Mouse (Mus musculus) myocyte (in vitro differentiated cells): ENCODE measurements at regions not wholly inside any gene's neighbourhood (a gene's known extent, or its start where the extent isn't known, plus 50 kb on each side); places are given as distances from the start of the nearest gene placed in this dataset.

Experiments
- CEBPB ChIP-seq: IDR thresholded peaks from 2 replicates; pipeline ENCODE4 v1.6.1; 2011; ENCODE audit warnings: mild to moderate bottlenecking, moderate library complexity; ENCODE audit not compliant: poor library complexity, insufficient read depth, severe bottlenecking
- E2F4 ChIP-seq: IDR thresholded peaks from one replicate; pipeline ENCODE4 v1.6.1; 2011; ENCODE audit warnings: mild to moderate bottlenecking, control low read depth, moderate library complexity; ENCODE audit not compliant: insufficient read depth
- MYOG ChIP-seq, 3 experiments: IDR thresholded peaks; one replicate each; pipeline ENCODE4 v1.6.1; 2011; ENCODE audit warnings: control low read depth in 2 of 3, low read depth in 2 of 3, mild to moderate bottlenecking in 2 of 3; ENCODE audit not compliant: insufficient read length in 2 of 3, control insufficient read depth in 1 of 3, insufficient read depth in 1 of 3
- POLR2A ChIP-seq: IDR thresholded peaks from one replicate; pipeline ENCODE4 v1.6.1; 2011; ENCODE audit warnings: low read depth, mild to moderate bottlenecking, control low read depth, moderate library complexity; ENCODE audit not compliant: insufficient read length
- POLR2AphosphoS2 ChIP-seq: IDR thresholded peaks from one replicate; pipeline ENCODE4 v1.6.1; 2011; ENCODE audit warnings: low read depth, control low read depth; ENCODE audit not compliant: insufficient read length
- REST ChIP-seq: IDR thresholded peaks from one replicate; pipeline ENCODE4 v1.6.1; 2011; ENCODE audit warnings: mild to moderate bottlenecking, control low read depth, moderate library complexity; ENCODE audit not compliant: insufficient read depth, insufficient read length

DNA sequence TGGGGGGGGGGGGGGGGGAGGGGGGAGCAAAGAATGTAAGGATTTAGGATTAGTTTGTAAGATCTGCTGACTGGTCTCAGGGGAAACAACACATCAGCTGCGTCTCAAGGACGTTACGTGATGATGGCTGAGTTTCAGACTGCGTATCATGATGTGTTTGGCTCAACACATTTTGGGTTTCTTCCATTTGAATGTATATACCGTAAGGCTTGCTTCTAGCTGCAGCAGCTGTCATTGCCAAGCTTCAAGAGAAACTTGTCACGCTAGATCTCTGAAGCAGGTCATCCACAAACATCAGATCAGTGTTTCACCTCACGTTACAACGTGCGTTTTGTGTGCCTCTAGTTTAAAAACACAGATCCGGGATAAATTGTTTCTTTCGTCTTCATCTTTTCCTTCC is 123.6 kb upstream of the Pum3 start:
- TF ChIP-seq CEBPB (no peak), POLR2A (no peak), E2F4 (no peak), POLR2AphosphoS2 (no peak), MYOG (IDR thresholded peaks at IDR 0.05; ENCODE audit: control insufficient read depth in 1 of 3, insufficient read depth in 1 of 3, insufficient read length in 2 of 3, low read depth in 2 of 3) (no peak), REST (no peak)
